Mouse (Mus musculus) testis, postnatal 10 days (tissue): ENCODE data around the gene Dclk2.

Experiments
- DNase-seq: peaks from one replicate; pipeline ENCODE4 v3.0.0; 2021; ENCODE audit warnings: low spot score

Dclk2 gene

DNA sequence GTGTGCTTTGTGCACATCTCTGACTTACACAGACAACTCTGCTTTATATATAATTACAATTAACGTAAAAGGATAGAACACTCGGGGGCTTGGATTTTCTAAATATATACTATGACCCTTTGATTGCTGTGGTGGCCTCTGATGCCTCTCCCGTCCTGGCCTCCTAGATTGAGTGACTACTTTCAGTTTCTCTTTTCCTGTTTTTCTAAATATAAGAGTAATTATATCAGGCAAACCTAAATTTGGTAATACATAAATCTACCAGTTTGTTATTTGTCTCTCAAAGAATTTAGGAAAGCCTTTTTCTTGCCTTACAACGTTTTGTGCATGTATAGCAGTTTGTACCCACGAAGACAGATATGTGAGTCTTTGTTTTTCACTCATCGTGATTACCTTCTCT, 161.9 kb downstream of the Dclk2 start:
- no peak for DNase-seq

DNA sequence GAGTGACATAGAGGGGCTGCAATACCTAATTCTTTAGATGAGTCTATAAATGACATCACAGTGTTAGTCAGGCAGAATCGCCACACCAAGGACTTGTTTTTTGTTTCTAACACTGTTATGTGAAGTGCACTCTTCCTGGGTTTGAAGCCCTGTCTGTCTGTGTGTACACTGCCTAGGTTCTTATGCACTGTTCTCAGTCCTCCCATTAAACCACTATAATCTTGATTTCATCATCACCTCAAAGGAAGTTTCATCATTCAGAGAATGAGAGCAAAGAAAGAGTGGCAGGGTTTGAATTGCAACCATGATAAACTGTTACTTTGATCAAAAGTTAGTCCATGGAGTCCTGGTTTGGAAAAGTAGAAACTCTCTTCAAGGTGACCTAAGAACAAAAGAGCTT, 164.1 kb downstream of the Dclk2 start:
- no peak for DNase-seq

DNA sequence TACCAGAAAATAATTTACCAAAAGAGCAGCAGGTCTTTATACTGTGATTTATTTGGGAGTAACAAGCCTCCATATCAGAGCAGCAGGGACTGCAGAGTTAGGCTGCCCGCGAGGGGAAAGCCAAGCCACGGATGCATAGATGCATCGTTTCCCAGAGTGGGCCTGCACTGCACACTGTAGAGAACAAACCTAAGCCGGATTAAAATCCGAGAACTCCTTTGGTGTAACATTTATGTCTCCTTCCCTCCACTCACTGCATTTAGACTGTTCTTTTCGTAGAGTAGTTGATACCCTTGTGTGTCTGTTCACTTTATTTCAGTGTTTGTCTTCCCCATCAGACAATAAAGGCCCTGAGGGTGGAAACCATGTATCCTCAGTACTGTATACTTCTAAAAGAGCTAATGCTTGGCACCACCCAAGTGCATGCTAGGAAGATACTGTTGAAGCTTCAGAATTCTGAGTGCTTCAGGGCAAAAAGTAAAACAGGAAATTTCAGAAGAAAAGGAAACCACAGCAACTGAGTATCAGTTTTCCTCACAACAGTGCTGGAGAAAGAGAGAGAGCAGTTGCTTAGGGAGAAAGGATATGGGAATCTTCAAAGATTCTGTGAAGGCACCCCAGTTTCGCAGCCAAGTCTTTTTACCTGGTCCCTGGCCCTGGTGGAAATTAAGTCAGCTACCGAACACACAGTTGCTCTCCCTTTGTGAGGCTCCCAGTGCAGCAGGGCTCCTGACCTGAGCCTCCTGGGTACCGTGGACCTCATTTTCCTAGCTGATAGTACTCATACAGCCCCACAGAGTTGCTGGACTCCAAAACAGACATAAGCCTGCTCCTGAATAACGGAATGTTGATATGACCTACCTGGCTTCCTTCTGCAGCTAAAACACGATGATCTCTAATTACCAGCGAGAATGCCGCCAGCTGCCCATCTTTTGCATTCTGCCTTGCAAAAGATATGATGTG, 165.8 kb downstream of the Dclk2 start:
- DNase-seq = no peak

DNA sequence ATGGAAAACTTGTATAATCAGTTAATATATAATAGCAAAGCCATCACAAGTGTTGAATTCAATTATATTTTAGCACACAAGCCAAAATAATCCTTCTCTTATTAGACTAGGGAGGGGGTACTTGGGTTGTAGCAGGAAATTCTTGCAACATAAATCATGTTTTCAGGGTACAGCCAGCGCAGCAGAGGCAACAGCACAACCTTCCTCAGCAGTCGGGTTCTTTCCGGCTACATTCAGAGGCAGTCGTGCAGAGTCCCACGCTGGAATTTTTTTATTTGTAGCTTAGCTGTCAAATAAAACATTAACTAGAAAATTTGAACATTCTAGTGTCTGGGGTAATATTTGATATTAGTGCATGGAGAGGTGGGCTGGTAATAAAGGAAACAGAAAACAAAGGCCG, 166.5 kb downstream of the Dclk2 start:
- DNase-seq = no peak

DNA sequence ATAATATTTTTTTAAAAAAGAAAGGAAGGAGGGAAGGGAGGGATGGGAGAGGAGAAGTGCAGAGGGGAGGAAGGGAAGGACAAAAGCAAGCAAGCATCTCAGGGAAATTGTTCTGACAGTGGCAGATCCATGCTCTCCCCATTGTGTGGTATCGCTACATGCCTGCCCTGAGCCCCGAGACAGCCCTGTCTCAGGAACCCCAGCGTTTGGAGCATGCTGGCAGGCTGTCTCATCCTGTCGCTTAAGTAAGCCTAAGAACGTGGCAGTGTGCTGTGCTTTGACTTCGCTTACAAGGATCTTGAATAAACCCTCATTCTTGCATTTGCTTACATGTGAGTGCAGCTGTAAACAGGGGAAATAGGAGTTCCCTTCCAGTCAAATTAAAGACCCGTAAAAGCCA, 170.0 kb downstream of the Dclk2 start:
- no peak for DNase-seq

DNA sequence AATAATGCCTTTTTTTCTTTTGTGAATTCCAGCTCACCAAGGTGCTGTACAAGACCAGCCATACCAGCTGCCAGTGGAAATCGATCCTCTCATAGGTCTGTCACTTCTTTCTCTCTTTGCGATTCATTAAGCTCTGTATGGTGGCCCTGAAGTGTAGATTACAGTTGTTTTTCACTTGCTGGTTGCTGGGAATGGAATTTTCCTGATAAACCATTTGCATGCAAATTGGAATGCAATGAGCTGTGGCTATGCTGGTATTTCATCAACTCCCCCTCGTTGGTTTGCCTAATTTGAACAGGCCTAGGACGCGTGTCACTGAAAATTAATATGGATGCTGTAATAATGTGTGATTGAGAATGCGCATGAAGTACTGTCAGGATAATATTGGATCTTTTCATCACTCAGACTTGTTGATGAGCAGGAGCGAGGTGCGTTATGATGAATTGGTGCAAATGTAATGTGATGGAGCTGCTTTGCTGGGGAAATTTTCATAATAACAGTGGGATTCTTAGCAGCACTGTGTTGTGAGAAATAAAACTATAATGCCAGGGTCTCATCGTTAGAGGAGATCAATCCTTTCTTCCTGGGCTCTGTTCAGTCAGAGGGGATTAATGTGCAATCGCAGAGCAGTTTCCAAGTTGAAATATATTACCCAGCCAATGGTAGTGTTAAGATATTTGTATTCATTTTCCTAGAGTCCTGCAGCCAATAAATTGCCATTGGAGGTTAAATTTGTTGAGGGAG, 174.7 kb downstream of the Dclk2 start:
- no peak for DNase-seq

DNA sequence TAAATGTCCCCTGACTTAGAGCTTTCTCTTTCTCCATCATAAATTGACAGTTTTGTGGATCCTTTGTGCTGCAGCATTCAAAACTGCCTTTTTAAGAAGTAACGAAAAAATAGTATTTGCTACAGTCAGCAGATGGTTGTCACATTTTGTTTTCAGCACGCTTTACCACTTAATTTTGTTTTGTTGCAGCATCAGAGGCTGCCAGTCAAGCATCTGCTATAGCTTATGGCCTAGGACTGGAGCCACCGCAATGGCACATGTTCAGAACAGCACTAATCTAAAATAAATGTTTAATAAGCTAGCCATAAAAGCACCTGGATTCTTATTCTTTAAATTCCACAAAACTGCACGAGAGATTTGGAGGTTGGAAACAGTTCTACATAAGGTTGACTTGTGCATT, 175.3 kb downstream of the Dclk2 start:
- DNase-seq = no peak

DNA sequence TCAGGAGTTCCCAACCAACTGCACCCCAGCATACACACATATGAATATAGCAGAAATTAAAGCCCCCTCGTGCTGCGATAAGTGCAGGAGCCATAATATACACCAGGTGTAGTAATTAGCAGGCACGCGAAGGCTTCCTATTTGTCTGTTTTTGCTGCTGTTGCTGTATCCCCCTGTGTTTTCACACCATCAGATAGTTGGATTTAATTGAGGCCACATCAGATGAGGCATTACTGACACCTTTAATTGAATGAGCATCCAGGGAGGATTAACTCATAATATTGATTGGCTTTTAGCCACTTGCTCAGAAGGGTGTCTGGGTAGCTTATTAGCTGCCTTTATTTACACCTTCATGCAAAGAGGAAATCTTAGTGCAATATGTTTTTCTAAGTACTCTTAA, 180.9 kb downstream of the Dclk2 start:
- no peak for DNase-seq

DNA sequence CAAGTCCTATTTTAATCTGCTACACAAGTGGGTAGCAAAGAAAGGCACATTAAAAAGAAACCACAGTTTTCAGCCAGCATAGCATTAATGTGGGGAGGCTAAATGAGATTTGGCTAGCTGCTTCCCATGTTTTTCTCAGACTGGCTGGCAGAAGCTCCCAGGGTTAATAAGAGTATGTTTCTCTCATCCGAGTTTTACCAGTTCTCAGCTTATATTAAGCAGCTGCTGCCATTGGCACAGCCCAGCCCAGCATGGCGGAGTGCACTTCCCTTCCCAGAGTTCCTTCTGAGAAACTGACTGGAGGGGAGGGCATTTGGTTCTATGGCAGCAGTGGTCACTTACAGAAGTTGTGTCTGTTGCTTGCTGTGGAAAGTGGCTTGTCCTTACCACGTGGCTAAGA, 181.8 kb downstream of the Dclk2 start:
- DNase-seq = no peak
